Mouse (Mus musculus) myocyte (in vitro differentiated cells): ENCODE data around the gene Tanc2. TPM values are rescaled to one million over a fixed set of nuclear protein-coding genes. Genes with fewer than 3 reads are reported as not detected.
A peak's percentile ranks its signal among the peaks of the same experiment; 100 is the strongest.

Experiments used
- H3K27me3 ChIP-seq: one replicate; pipeline ENCODE4 v1.6.1; 2011; ENCODE audit not compliant: control insufficient read depth, insufficient read depth, insufficient read length
- H3K36me3 ChIP-seq: one replicate; pipeline ENCODE4 v1.6.1; 2011; ENCODE audit not compliant: control insufficient read depth, insufficient read depth
- H3K4me2 ChIP-seq: one replicate; pipeline ENCODE4 v1.6.1; 2011; ENCODE audit warnings: low read depth, control low read depth
- H3K4me3 ChIP-seq: one replicate; pipeline ENCODE4 v1.5.1; 2011; ENCODE audit warnings: mild to moderate bottlenecking, control low read depth, moderate library complexity
- H3K79me2 ChIP-seq: one replicate; pipeline ENCODE4 v1.6.1; 2011; ENCODE audit not compliant: control insufficient read depth, insufficient read depth
- H3ac ChIP-seq: one replicate; pipeline ENCODE4 v1.6.1; 2011; ENCODE audit not compliant: control insufficient read depth, insufficient read length
- CEBPB ChIP-seq: IDR thresholded peaks from 2 replicates; pipeline ENCODE4 v1.6.1; 2011; ENCODE audit warnings: mild to moderate bottlenecking, moderate library complexity; ENCODE audit not compliant: poor library complexity, insufficient read depth, severe bottlenecking
- E2F4 ChIP-seq: IDR thresholded peaks from one replicate; pipeline ENCODE4 v1.6.1; 2011; ENCODE audit warnings: mild to moderate bottlenecking, control low read depth, moderate library complexity; ENCODE audit not compliant: insufficient read depth
- MAX ChIP-seq: IDR thresholded peaks from one replicate; pipeline ENCODE4 v1.6.1; 2011; ENCODE audit warnings: low read depth, mild to moderate bottlenecking, control low read depth
- MYOD1 ChIP-seq, 3 experiments: IDR thresholded peaks; one replicate each; pipeline ENCODE4 v1.6.1; 2011; ENCODE audit warnings: control low read depth in 2 of 3, low read depth in 2 of 3, mild to moderate bottlenecking in 2 of 3, moderate library complexity in 1 of 3; ENCODE audit not compliant: insufficient read length in 2 of 3, control insufficient read depth in 1 of 3
- MYOG ChIP-seq, 3 experiments: IDR thresholded peaks; one replicate each; pipeline ENCODE4 v1.6.1; 2011; ENCODE audit warnings: control low read depth in 2 of 3, low read depth in 2 of 3, mild to moderate bottlenecking in 2 of 3; ENCODE audit not compliant: insufficient read length in 2 of 3, control insufficient read depth in 1 of 3, insufficient read depth in 1 of 3
- POLR2A ChIP-seq: IDR thresholded peaks from one replicate; pipeline ENCODE4 v1.6.1; 2011; ENCODE audit warnings: low read depth, mild to moderate bottlenecking, control low read depth, moderate library complexity; ENCODE audit not compliant: insufficient read length
- POLR2AphosphoS2 ChIP-seq: IDR thresholded peaks from one replicate; pipeline ENCODE4 v1.6.1; 2011; ENCODE audit warnings: low read depth, control low read depth; ENCODE audit not compliant: insufficient read length
- REST ChIP-seq: IDR thresholded peaks from one replicate; pipeline ENCODE4 v1.6.1; 2011; ENCODE audit warnings: mild to moderate bottlenecking, control low read depth, moderate library complexity; ENCODE audit not compliant: insufficient read depth, insufficient read length
- SRF ChIP-seq: IDR thresholded peaks from one replicate; pipeline ENCODE4 v1.6.1; 2011; ENCODE audit warnings: low read depth; ENCODE audit not compliant: control insufficient read depth, insufficient read length
- TCF12 ChIP-seq: IDR thresholded peaks from one replicate; pipeline ENCODE4 v1.6.1; 2011; ENCODE audit warnings: mild to moderate bottlenecking, control low read depth; ENCODE audit not compliant: poor library complexity, insufficient read depth, severe bottlenecking
- TCF3 ChIP-seq: IDR thresholded peaks from one replicate; pipeline ENCODE4 v1.6.1; 2011; ENCODE audit warnings: low read depth, control low read depth; ENCODE audit not compliant: insufficient read length
- USF1 ChIP-seq: IDR thresholded peaks from one replicate; pipeline ENCODE4 v1.6.1; 2011; ENCODE audit warnings: low read depth, mild to moderate bottlenecking, control low read depth, moderate library complexity
- polyA plus RNA-seq: library from polyadenylated mRNA; unstranded; fragments of >200 nt; fragmentation: generic; extraction: Trizol; gene quantifications from one replicate; pipeline ENCODE4 v1.2.1, GENCODE M21; 2012; ENCODE audit warnings: missing spikeins

Tanc2 gene
- polyA plus RNA-seq, 1 experiment: 8.0 TPM

DNA sequence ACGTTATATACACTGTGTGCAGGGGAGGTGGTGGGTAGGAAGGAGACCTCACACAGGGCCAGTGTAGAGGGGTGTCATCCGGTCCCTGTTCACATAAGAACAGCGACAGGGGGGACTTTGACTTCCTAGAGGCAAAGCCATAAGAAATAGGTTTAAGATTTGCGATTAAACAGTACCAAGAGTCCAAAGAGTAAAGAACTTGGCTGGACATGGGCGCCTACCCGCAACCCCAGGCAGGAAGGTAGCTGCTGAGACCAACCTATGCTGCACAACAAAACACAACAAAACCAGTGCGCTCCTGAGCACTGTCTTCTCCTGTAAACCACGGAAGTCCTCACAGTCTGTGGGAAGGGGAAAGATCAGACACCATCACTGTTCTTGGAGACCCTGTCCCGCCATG is 362.3 kb downstream of the Tanc2 start:
- peak overlapping the region; percentile 71 for H3K4me2 ChIP-seq
- H3ac ChIP-seq: no peak overlapping the region
- no peaks in the 10 kb centered on the region for H3K27me3 ChIP-seq
- H3K36me3 ChIP-seq: no peaks in the 10 kb centered on the region
- H3K4me3 ChIP-seq: no peak overlapping the region
- TF ChIP-seq USF1 (no peak), MYOD1 (IDR thresholded peaks at IDR 0.05; ENCODE audit: control insufficient read depth in 1 of 3, insufficient read length in 2 of 3, low read depth in 2 of 3) (no peak), REST (no peak)
- H3K79me2 ChIP-seq: no peaks in the 10 kb centered on the region

DNA sequence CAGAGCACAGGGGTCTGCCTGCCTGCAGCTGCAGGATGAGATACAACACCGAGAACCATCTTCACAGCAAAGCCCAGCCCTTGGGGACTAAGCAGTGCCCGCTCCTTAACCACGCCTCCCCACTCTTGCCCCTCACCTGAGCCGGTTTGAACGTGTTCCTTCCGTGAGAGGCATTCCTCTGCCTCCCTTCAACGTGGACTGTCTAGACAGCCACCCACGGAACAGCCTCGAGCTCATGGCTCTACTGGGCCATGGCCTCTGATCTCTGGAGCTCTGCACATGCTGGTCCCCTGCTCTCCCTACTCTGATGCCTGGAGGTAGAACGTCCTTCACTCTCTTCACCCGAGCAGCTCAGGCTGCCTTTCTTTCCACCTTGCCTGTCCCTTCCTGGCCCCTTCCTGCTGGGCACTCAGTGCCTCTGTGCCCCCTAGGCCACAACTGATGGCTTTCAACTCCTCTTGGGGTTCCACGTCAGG is 363.2 kb downstream of the Tanc2 start, which contains the start of gene Cyb561:
Gene Cyb561 (minus strand): TSS at position 426 of the 476 bp plus-strand sequence.
- Histone ChIP-seq H3K4me3 (no peak within 1 kb of the TSS), H3ac (no peak within 1 kb of the TSS), H3K4me2 (peak within 1 kb of the TSS; percentile 71), H3K79me2 (no peaks in the 10 kb centered on the region), H3K27me3 (no peaks in the 10 kb centered on the region), H3K36me3 (no peaks in the 10 kb centered on the region)
- no peak for TF ChIP-seq MYOD1 (IDR thresholded peaks at IDR 0.05; ENCODE audit: control insufficient read depth in 1 of 3, insufficient read length in 2 of 3, low read depth in 2 of 3)
- no peak for TF ChIP-seq TCF12
- no peak for TF ChIP-seq MAX
- no peak for TF ChIP-seq CEBPB
- no peak for TF ChIP-seq E2F4
- no peak for TF ChIP-seq REST
- no peak for TF ChIP-seq USF1
- TF ChIP-seq POLR2A: no peak
- no peak for TF ChIP-seq POLR2AphosphoS2
- TF ChIP-seq SRF: no peak
- no peak for TF ChIP-seq TCF3
- no peak for TF ChIP-seq MYOG (IDR thresholded peaks at IDR 0.05; ENCODE audit: control insufficient read depth in 1 of 3, insufficient read depth in 1 of 3, insufficient read length in 2 of 3, low read depth in 2 of 3)

DNA sequence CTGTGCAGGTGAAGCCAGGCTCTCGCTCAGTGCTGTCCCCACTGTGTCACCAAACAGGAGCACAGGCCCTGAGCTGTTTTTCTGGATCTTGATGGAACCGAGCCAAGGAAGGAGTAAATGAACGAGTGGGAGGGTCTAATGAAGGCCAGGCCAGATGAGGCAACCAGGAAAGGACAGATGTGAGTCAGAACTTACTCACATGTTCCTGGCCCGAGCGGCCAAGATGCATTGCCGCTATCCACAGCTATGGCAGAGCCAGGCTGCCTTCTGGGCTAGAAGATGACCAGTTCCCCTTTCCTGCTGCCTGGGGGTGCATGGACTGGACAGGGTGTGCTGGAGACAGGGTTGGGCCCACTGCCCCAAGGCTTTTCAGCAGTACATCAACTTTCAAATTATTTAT is 363.6 kb downstream of the Tanc2 start:
- no peak overlapping the region for H3K4me3 ChIP-seq
- H3K79me2 ChIP-seq: no peaks in the 10 kb centered on the region
- H3K36me3 ChIP-seq: no peaks in the 10 kb centered on the region
- peak overlapping the region; percentile 71 for H3K4me2 ChIP-seq
- no peak overlapping the region for H3ac ChIP-seq
- no peaks in the 10 kb centered on the region for H3K27me3 ChIP-seq
- TF ChIP-seq TCF12 (no peak), POLR2AphosphoS2 (peak; percentile 19), POLR2A (peak; percentile 42), USF1 (no peak), MYOD1 (IDR thresholded peaks at IDR 0.05; ENCODE audit: control insufficient read depth in 1 of 3, insufficient read length in 2 of 3, low read depth in 2 of 3) (peak in 1 of 3 experiments; percentile 22), MAX (no peak), CEBPB (peak; percentile 81)

DNA sequence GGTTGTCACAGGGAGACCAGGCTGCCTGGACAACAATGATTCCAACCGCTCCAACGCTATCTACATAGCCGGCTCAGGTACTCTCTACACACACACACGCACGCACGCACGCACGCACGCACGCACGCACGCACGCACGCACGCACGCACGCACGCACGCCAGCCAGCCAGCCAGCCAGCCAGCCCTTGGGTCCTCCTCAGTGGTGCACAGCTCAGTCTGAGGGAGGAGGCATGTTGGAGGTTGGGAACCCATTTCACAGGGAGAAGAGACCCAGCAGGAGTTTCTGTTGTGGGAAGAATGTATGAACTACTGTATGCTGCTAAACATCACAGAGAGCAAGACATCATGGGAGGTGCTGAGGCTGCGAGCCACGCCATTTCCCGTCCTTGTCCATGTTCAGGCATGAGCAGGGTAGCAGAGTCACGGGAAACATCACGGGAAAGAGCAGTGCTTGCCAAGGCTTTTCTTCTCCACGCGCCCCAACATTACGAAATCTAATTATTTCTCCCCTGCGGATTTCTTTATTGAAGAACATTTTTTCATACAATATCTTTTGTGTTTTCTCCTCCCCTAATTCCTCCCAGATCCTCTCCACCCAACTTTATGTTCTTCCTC is 366.1 kb downstream of the Tanc2 start:
- Histone ChIP-seq H3K79me2 (no peaks in the 10 kb centered on the region), H3ac (no peak overlapping the region), H3K36me3 (no peaks in the 10 kb centered on the region), H3K4me3 (no peak overlapping the region), H3K4me2 (no peak overlapping the region), H3K27me3 (no peaks in the 10 kb centered on the region)
- TF ChIP-seq E2F4 (no peak), MYOG (IDR thresholded peaks at IDR 0.05; ENCODE audit: control insufficient read depth in 1 of 3, insufficient read depth in 1 of 3, insufficient read length in 2 of 3, low read depth in 2 of 3) (no peak), REST (no peak), TCF3 (no peak), CEBPB (no peak), SRF (no peak), MAX (no peak), TCF12 (no peak), USF1 (no peak), MYOD1 (IDR thresholded peaks at IDR 0.05; ENCODE audit: control insufficient read depth in 1 of 3, insufficient read length in 2 of 3, low read depth in 2 of 3) (no peak), POLR2A (no peak), POLR2AphosphoS2 (no peak)

DNA sequence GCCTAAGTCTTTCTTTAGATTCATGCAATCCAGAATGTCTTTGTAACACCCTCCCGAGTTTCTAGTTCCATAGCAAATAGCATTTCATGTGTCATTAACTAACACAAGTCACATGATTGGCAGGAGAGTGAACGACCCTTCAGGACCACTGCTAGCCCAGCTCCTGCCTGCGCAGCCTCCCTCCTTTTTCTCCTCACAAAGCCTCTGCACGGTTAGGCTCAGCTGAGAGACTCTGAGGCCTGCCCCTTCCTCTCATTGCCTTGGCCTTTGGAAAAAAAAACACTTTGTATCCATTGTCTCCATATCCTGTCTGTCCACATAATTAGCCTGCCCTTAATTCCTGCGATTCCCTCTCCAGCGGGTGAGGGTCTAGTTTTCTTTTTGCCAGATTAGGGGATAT is 367.7 kb downstream of the Tanc2 start:
- no peak overlapping the region for H3ac ChIP-seq
- H3K27me3 ChIP-seq: no peaks in the 10 kb centered on the region
- no peaks in the 10 kb centered on the region for H3K36me3 ChIP-seq
- TF ChIP-seq MYOG (IDR thresholded peaks at IDR 0.05; ENCODE audit: control insufficient read depth in 1 of 3, insufficient read depth in 1 of 3, insufficient read length in 2 of 3, low read depth in 2 of 3) (no peak), USF1 (no peak), TCF12 (no peak), SRF (no peak), TCF3 (no peak), E2F4 (no peak), POLR2A (no peak), MAX (no peak), CEBPB (no peak), MYOD1 (IDR thresholded peaks at IDR 0.05; ENCODE audit: control insufficient read depth in 1 of 3, insufficient read length in 2 of 3, low read depth in 2 of 3) (no peak), POLR2AphosphoS2 (no peak), REST (no peak)
- no peak overlapping the region for H3K4me3 ChIP-seq
- H3K4me2 ChIP-seq: no peak overlapping the region
- no peaks in the 10 kb centered on the region for H3K79me2 ChIP-seq
